8 mouse cellular contexts compared by ENCODE assay signal in genomic region chr7:126860987-126861386, GRCm38 (mm10). TPM values are rescaled to one million over a fixed set of nuclear protein-coding genes. Genes with fewer than 3 reads are reported as not detected.
DNase-seq lines count a peak whose midpoint lies in the region; ATAC-seq and TF ChIP-seq lines count a peak whose summit lies in the region.

No protein-coding gene starts in this region.

- DNase-seq in kidney, postnatal 0 days (ENCODE audit: low spot score): no peak
- no peak for DNase-seq in kidney, postnatal 4 days
- DNase-seq in right cerebral cortex, adult 2 months (ENCODE audit: low spot score in 2 of 2): no peak
- no peak for DNase-seq in gastrocnemius, adult 8-10 months (ENCODE audit: low spot score in 2 of 2)
- DNase-seq in adrenal gland, postnatal 14 days: no peak

- no peaks in the 10 kb centered on the region for H3K9me3 ChIP-seq in kidney, postnatal 0 days (replicated peaks; ENCODE audit: low read length)
- no peaks in the 10 kb centered on the region for H3K9me3 ChIP-seq in hindbrain, embryonic 16.5 days (ENCODE audit: control insufficient read depth, low read length)
- no peaks in the 10 kb centered on the region for H3K9me3 ChIP-seq in midbrain, embryonic 16.5 days (replicated peaks; ENCODE audit: control insufficient read depth, low read length, poor library complexity, severe bottlenecking)

- H3K4me1 ChIP-seq in kidney, postnatal 0 days (replicated peaks; ENCODE audit: insufficient read depth, low read length): peaks cover 8% of the 10 kb centered on the region; the same call in 1 of the 2 replicates
- H3K4me1 ChIP-seq in brown adipose tissue, adult 24 weeks (ENCODE audit: control insufficient read depth, insufficient read depth, insufficient read length, low read length): peaks cover 4% of the 10 kb centered on the region; the same call in 1 of the 2 replicates
- peaks cover 22% of the 10 kb centered on the region for H3K4me1 ChIP-seq in hindbrain, embryonic 16.5 days (ENCODE audit: control insufficient read depth, insufficient read depth, low read depth, low read length)
- H3K4me1 ChIP-seq in midbrain, embryonic 16.5 days (ENCODE audit: control insufficient read depth, insufficient read depth, low read length): peaks cover 21% of the 10 kb centered on the region

- peak overlapping the region; percentile 51 for H3K4me3 ChIP-seq in kidney, postnatal 0 days (replicated peaks; ENCODE audit: low read depth, low read length)
- H3K4me3 ChIP-seq in brown adipose tissue, adult 24 weeks (ENCODE audit: insufficient read depth, low read depth, low read length): peak overlapping the region; percentile 96
- peak overlapping the region; percentile 57 for H3K4me3 ChIP-seq in hindbrain, embryonic 16.5 days (ENCODE audit: low read length)
- peak overlapping the region; percentile 67 for H3K4me3 ChIP-seq in midbrain, embryonic 16.5 days (ENCODE audit: low read depth, low read length)

- H3K9ac ChIP-seq in kidney, postnatal 0 days (ENCODE audit: low read depth, low read length): peak overlapping the region; percentile 61; the same call in 1 of the 2 replicates
- H3K9ac ChIP-seq in hindbrain, embryonic 16.5 days (ENCODE audit: low read depth, low read length): peak overlapping the region; percentile 68
- peak overlapping the region; percentile 64 for H3K9ac ChIP-seq in midbrain, embryonic 16.5 days (ENCODE audit: low read depth, low read length)

- TF ChIP-seq CTCF in kidney, postnatal 0 days (IDR thresholded peaks at IDR 0.05; ENCODE audit: low read depth): no peak

- no peak overlapping the region for H3K27ac ChIP-seq in kidney, postnatal 0 days
- H3K27ac ChIP-seq in brown adipose tissue, adult 24 weeks (replicated peaks; ENCODE audit: low read depth, low read length): 0 out of 2 replicates have a peak overlapping the region, but pooled peaks have one; percentile 74
- H3K27ac ChIP-seq in hindbrain, embryonic 16.5 days (ENCODE audit: low read depth, low read length): no peak overlapping the region
- no peak overlapping the region for H3K27ac ChIP-seq in midbrain, embryonic 16.5 days (ENCODE audit: low read length)

- no peaks in the 10 kb centered on the region for H3K27me3 ChIP-seq in kidney, postnatal 0 days (ENCODE audit: insufficient read depth, low read length)
- H3K27me3 ChIP-seq in hindbrain, embryonic 16.5 days (replicated peaks; ENCODE audit: control insufficient read depth, insufficient read depth, low read length): no peaks in the 10 kb centered on the region
- no peaks in the 10 kb centered on the region for H3K27me3 ChIP-seq in midbrain, embryonic 16.5 days (ENCODE audit: control insufficient read depth, insufficient read depth, low read depth, low read length)

- peak overlapping the region; percentile 76 for H3K4me2 ChIP-seq in kidney, postnatal 0 days (ENCODE audit: low read length)
- peak overlapping the region; percentile 83 for H3K4me2 ChIP-seq in hindbrain, embryonic 16.5 days (ENCODE audit: low read length)
- H3K4me2 ChIP-seq in midbrain, embryonic 16.5 days (ENCODE audit: low read length): peak overlapping the region; percentile 93

- no peak for ATAC-seq in kidney, postnatal 0 days (replicated peaks; ENCODE audit: low FRiP score, low read depth)
- no peak for ATAC-seq in hindbrain, embryonic 16.5 days
- ATAC-seq in midbrain, embryonic 16.5 days: peak; percentile 8; the same call in 1 of the 2 replicates

- whole genome bisulfite sequencing in kidney, postnatal 0 days: 63% methylated on average over 5 of the region's 5 CpGs
- WGBS in hindbrain, embryonic 16.5 days: 70% methylated on average over 5 of the region's 5 CpGs
- WGBS in midbrain, embryonic 16.5 days: 86% methylated on average over 5 of the region's 5 CpGs

- H3K36me3 ChIP-seq in kidney, postnatal 0 days (ENCODE audit: insufficient read depth, low read length): peaks cover 32% of the 10 kb centered on the region
- H3K36me3 ChIP-seq in hindbrain, embryonic 16.5 days (ENCODE audit: control insufficient read depth, insufficient read depth, low read length): peaks cover 18% of the 10 kb centered on the region
- H3K36me3 ChIP-seq in midbrain, embryonic 16.5 days (ENCODE audit: control insufficient read depth, insufficient read depth, low read length): peaks cover 18% of the 10 kb centered on the region

RNA-seq across cellular contexts. Expression of gene Hirip3, which starts 0.8 kb away (rescaled TPM):
- 16.3 and 20.5 TPM in 2 replicates for polyA plus RNA-seq in kidney, postnatal 0 days (2015; fragmentation: Nextera tagmentation; extraction: Ambion mirVana)
- polyA plus RNA-seq in brown adipose tissue, adult 24 weeks (2012; ENCODE audit: insufficient read depth, insufficient read length, missing spikeins): 6.1 and 7.4 TPM in 2 replicates
- polyA plus RNA-seq in hindbrain, embryonic 16.5 days (2015; fragmentation: Nextera tagmentation; extraction: Ambion mirVana): 21.1 and 23.6 TPM in 2 replicates
- polyA plus RNA-seq in midbrain, embryonic 16.5 days (2015; fragmentation: Nextera tagmentation; extraction: Ambion mirVana): 19.8 and 20.0 TPM in 2 replicates
- total RNA-seq in gastrocnemius, adult 8-10 months (2022): 1 to 10 TPM; 4.1 to 9.6 (median 5.1) TPM
- 24.1 and 30.2 TPM in 2 replicates for total RNA-seq in adrenal gland, postnatal 14 days (2021)

RNA-seq across cellular contexts. Expression of gene Ino80e, which starts 1.2 kb away (rescaled TPM):
- polyA plus RNA-seq in kidney, postnatal 0 days (2015; fragmentation: Nextera tagmentation; extraction: Ambion mirVana): 67.1 and 68.7 TPM in 2 replicates
- polyA plus RNA-seq in brown adipose tissue, adult 24 weeks (2012; ENCODE audit: insufficient read depth, insufficient read length, missing spikeins): 16.4 and 27.1 TPM in 2 replicates
- polyA plus RNA-seq in hindbrain, embryonic 16.5 days (2015; fragmentation: Nextera tagmentation; extraction: Ambion mirVana): 88.3 and 100 TPM in 2 replicates
- polyA plus RNA-seq in midbrain, embryonic 16.5 days (2015; fragmentation: Nextera tagmentation; extraction: Ambion mirVana): 94.6 and 98.3 TPM in 2 replicates
- total RNA-seq in gastrocnemius, adult 8-10 months (2022): 10 to 100 TPM in 3 of 4 experiments, 1 to 10 TPM in 1; 10.0 to 11.1 (median 10.5) TPM
- total RNA-seq in adrenal gland, postnatal 14 days (2021): 39.2 and 41.9 TPM in 2 replicates

RNA-seq across cellular contexts. Expression of gene Doc2a, which starts 13.8 kb away (rescaled TPM):
- polyA plus RNA-seq in kidney, postnatal 0 days (2015; fragmentation: Nextera tagmentation; extraction: Ambion mirVana): 7.6 and 7.7 TPM in 2 replicates
- polyA plus RNA-seq in brown adipose tissue, adult 24 weeks (2012; ENCODE audit: insufficient read depth, insufficient read length, missing spikeins): not detected in 2 replicates
- polyA plus RNA-seq in hindbrain, embryonic 16.5 days (2015; fragmentation: Nextera tagmentation; extraction: Ambion mirVana): 31.1 and 34.0 TPM in 2 replicates
- 24.2 and 35.8 TPM in 2 replicates for polyA plus RNA-seq in midbrain, embryonic 16.5 days (2015; fragmentation: Nextera tagmentation; extraction: Ambion mirVana)
- total RNA-seq in gastrocnemius, adult 8-10 months (2022): not detected
- 0.63 and 0.64 TPM in 2 replicates for total RNA-seq in adrenal gland, postnatal 14 days (2021)

RNA-seq across cellular contexts. Expression of gene Taok2, which starts 23.5 kb away (rescaled TPM):
- 26.2 and 30.0 TPM in 2 replicates for polyA plus RNA-seq in kidney, postnatal 0 days (2015; fragmentation: Nextera tagmentation; extraction: Ambion mirVana)
- polyA plus RNA-seq in brown adipose tissue, adult 24 weeks (2012; ENCODE audit: insufficient read depth, insufficient read length, missing spikeins): 17.6 and 22.7 TPM in 2 replicates
- polyA plus RNA-seq in hindbrain, embryonic 16.5 days (2015; fragmentation: Nextera tagmentation; extraction: Ambion mirVana): 52.8 and 60.3 TPM in 2 replicates
- 64.8 and 66.7 TPM in 2 replicates for polyA plus RNA-seq in midbrain, embryonic 16.5 days (2015; fragmentation: Nextera tagmentation; extraction: Ambion mirVana)
- 10 to 100 TPM; 18.6 to 20.9 (median 20.0) TPM for total RNA-seq in gastrocnemius, adult 8-10 months (2022)
- total RNA-seq in adrenal gland, postnatal 14 days (2021): 68.8 and 79.4 TPM in 2 replicates

RNA-seq across cellular contexts. Expression of gene 4930451I11Rik, which starts 29.5 kb away (rescaled TPM):
- 0.37 TPM in 1 of 2 replicates, not detected in the other for polyA plus RNA-seq in kidney, postnatal 0 days (2015; fragmentation: Nextera tagmentation; extraction: Ambion mirVana)
- not detected in 2 replicates for polyA plus RNA-seq in brown adipose tissue, adult 24 weeks (2012; ENCODE audit: insufficient read depth, insufficient read length, missing spikeins)
- 0.49 TPM in 1 of 2 replicates, not detected in the other for polyA plus RNA-seq in hindbrain, embryonic 16.5 days (2015; fragmentation: Nextera tagmentation; extraction: Ambion mirVana)
- not detected in 2 replicates for polyA plus RNA-seq in midbrain, embryonic 16.5 days (2015; fragmentation: Nextera tagmentation; extraction: Ambion mirVana)
- total RNA-seq in gastrocnemius, adult 8-10 months (2022): not detected
- not detected in 2 replicates for total RNA-seq in adrenal gland, postnatal 14 days (2021)
